Mouse (Mus musculus): ENCODE measurements around the gene Fryl. TPM values are rescaled to one million over a fixed set of nuclear protein-coding genes. Genes with fewer than 3 reads are reported as not detected.

Gene Fryl
- polyA plus RNA-seq, 1 experiment from 2014 or later: 32.0 TPM

DNA sequence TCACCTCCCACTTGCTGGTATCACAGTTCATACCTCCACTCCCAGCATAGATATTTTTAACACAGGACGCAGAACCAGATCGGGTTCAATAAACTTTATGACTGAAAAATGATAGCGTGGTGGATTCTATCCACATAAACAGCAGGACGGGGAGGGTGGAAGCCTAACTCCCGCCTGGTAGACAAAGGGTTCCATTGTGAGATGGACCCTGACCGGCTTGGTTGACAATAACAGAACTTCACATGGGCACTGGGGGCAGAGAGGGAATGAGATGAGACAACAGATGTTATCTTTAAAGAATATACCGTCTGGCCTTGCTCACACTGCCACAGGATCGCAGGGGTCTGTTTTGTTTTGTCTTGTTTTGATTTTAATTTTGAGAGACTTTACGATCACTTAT is 74.2 kb downstream of the Fryl start:
- H3K4me3 ChIP-seq (ENCODE audit: low read depth, low read length): no peak overlapping the region
- H3K9me3 ChIP-seq (ENCODE audit: control insufficient read depth, low read depth, low read length): no peaks in the 10 kb centered on the region
- no peak overlapping the region for H3K4me2 ChIP-seq (replicated peaks; ENCODE audit: low read depth, low read length)
- ATAC-seq (ENCODE audit: insufficient number of reproducible peaks, insufficient read depth, low FRiP score, low read depth): no peak
- H3K4me1 ChIP-seq (ENCODE audit: control insufficient read depth, insufficient read depth, low read length): no peaks in the 10 kb centered on the region
- H3K36me3 ChIP-seq (ENCODE audit: control insufficient read depth, insufficient read depth, low read length): no peaks in the 10 kb centered on the region
- H3K27me3 ChIP-seq (ENCODE audit: control insufficient read depth, insufficient read depth, low read length): no peaks in the 10 kb centered on the region
- no peak overlapping the region for H3K27ac ChIP-seq (ENCODE audit: low read length)
- WGBS: 61% methylated on average over 9 of the region's 9 CpGs
- H3K9ac ChIP-seq (replicated peaks; ENCODE audit: low read depth, low read length): no peak overlapping the region

DNA sequence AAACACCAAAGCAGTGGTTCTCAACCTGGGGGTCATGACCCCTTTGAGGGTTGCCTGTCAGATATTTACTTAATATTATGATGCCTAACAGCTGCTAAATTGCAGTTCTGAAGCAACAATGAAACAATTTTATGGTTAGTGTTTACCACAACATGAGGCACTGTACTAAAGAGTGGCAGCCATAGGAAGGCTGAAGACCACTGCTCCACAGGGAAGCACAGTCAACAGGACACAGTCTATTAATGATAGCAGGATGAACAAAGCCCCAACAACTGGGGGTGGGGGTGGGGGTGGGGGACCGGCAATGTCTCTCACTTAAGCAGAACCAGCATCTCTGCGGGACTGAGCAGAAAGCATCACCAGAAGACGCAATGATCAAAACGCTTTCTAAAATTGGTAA is 80.1 kb downstream of the Fryl start:
- no peak overlapping the region for H3K4me2 ChIP-seq (replicated peaks; ENCODE audit: low read depth, low read length)
- H3K27ac ChIP-seq (ENCODE audit: low read length): no peak overlapping the region
- no peaks in the 10 kb centered on the region for H3K36me3 ChIP-seq (ENCODE audit: control insufficient read depth, insufficient read depth, low read length)
- no peak overlapping the region for H3K9ac ChIP-seq (replicated peaks; ENCODE audit: low read depth, low read length)
- no peaks in the 10 kb centered on the region for H3K9me3 ChIP-seq (ENCODE audit: control insufficient read depth, low read depth, low read length)
- WGBS: 72% methylated on average over 4 of the region's 4 CpGs
- H3K4me1 ChIP-seq (ENCODE audit: control insufficient read depth, insufficient read depth, low read length): no peaks in the 10 kb centered on the region
- no peaks in the 10 kb centered on the region for H3K27me3 ChIP-seq (ENCODE audit: control insufficient read depth, insufficient read depth, low read length)
- no peak for ATAC-seq (ENCODE audit: insufficient number of reproducible peaks, insufficient read depth, low FRiP score, low read depth)
- H3K4me3 ChIP-seq (ENCODE audit: low read depth, low read length): no peak overlapping the region

DNA sequence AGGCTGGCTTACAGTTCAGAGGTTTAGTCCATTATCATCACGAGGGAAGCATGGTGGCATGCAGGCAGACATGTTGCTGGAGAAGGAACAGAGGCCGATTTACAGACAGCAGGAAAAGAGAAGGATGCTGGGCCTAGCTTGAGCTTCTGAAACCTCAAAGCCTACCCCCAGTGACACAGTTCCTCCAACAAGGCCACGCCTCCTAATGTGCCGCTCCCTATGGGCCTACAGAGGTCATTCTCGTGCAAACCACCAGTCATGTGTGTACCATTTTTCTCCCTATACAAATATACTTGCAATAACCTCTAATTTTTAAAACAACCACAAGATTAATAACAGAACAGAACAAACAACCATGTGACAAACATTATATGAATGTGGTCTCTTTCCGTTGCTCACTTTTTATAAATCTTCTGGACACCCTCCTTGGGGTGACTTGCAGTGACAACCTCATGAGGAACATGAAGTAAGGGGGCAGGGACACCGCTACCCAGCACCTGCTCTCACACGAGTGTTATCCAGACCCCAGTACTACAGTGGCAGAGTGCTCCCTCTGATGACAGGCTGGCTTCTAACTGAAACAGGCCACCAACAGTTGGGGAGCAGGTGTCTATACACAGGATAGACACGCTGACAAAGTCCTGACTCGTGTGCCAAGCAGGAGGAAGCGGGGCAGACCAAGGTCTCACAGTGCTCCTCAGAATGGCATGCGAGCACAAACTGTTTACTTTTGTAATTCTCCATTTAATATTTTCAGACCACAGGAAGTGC is 80.9 kb downstream of the Fryl start:
- no peaks in the 10 kb centered on the region for H3K27me3 ChIP-seq (ENCODE audit: control insufficient read depth, insufficient read depth, low read length)
- WGBS: 75% methylated on average over 12 of the region's 12 CpGs
- no peaks in the 10 kb centered on the region for H3K9me3 ChIP-seq (ENCODE audit: control insufficient read depth, low read depth, low read length)
- no peak overlapping the region for H3K27ac ChIP-seq (ENCODE audit: low read length)
- H3K9ac ChIP-seq (replicated peaks; ENCODE audit: low read depth, low read length): no peak overlapping the region
- no peaks in the 10 kb centered on the region for H3K36me3 ChIP-seq (ENCODE audit: control insufficient read depth, insufficient read depth, low read length)
- H3K4me3 ChIP-seq (ENCODE audit: low read depth, low read length): no peak overlapping the region
- H3K4me2 ChIP-seq (replicated peaks; ENCODE audit: low read depth, low read length): no peak overlapping the region
- ATAC-seq (ENCODE audit: insufficient number of reproducible peaks, insufficient read depth, low FRiP score, low read depth): no peak
- H3K4me1 ChIP-seq (ENCODE audit: control insufficient read depth, insufficient read depth, low read length): no peaks in the 10 kb centered on the region

DNA sequence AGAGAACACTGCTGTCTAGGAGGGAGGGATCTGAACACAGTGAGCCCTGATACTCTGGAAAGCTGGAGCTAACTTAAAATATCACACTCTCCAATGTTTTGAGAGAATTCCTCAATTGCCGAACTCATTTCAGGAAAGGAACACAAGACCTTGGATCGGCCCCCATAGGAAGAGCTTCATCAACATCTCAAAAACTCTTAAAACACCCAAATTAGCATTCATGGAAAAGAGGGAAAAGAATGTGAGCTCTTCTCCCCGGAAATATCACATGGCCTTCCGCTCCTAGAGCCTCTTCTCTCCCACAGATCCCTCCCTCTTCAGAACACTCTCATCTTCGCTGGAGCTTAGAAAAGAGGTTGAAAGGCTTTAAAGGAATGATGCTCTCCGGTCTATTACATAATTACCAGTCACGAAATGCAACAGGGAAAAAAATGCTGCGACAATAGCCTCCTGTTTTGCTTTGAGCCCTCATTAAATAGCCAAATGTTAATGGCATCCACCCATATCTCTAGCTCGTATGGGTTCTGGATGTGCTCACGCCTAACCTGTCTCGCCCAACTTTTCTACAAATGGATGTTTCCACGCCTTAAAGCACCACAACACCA is 84.4 kb downstream of the Fryl start:
- Histone ChIP-seq H3K27me3 (ENCODE audit: control insufficient read depth, insufficient read depth, low read length) (no peaks in the 10 kb centered on the region), H3K27ac (ENCODE audit: low read length) (no peak overlapping the region), H3K9me3 (ENCODE audit: control insufficient read depth, low read depth, low read length) (no peaks in the 10 kb centered on the region), H3K9ac (replicated peaks; ENCODE audit: low read depth, low read length) (no peak overlapping the region), H3K4me2 (replicated peaks; ENCODE audit: low read depth, low read length) (no peak overlapping the region), H3K4me3 (ENCODE audit: low read depth, low read length) (no peak overlapping the region), H3K36me3 (ENCODE audit: control insufficient read depth, insufficient read depth, low read length) (no peaks in the 10 kb centered on the region), H3K4me1 (ENCODE audit: control insufficient read depth, insufficient read depth, low read length) (0 out of 2 replicates have a peak, but pooled peaks cover 5% of the 10 kb centered on the region)
- ATAC-seq (ENCODE audit: insufficient number of reproducible peaks, insufficient read depth, low FRiP score, low read depth): no peak
- 74% methylated on average over 12 of the region's 12 CpGs for WGBS

DNA sequence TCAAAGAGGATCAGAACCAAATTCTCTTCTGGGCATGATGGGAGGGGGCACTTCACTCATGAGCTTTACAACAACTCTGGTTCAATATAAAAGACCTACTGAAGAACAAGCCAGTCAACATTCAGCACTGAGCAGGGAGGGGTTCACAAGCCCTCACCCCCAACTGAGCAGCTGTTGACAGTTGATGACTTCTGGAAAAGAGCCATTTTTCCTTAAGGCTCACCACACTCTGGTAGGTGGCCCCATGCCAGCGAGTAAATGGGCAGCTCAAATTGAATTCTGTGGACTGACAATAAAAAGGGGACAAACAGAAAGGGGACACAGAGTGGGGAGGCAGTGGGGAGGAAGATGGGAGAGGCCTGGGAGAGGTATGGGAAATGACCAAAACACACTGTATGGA is 85.2 kb downstream of the Fryl start:
- H3K4me1 ChIP-seq (ENCODE audit: control insufficient read depth, insufficient read depth, low read length): 0 out of 2 replicates have a peak, but pooled peaks cover 5% of the 10 kb centered on the region
- H3K27me3 ChIP-seq (ENCODE audit: control insufficient read depth, insufficient read depth, low read length): no peaks in the 10 kb centered on the region
- no peak overlapping the region for H3K9ac ChIP-seq (replicated peaks; ENCODE audit: low read depth, low read length)
- no peaks in the 10 kb centered on the region for H3K36me3 ChIP-seq (ENCODE audit: control insufficient read depth, insufficient read depth, low read length)
- H3K4me2 ChIP-seq (replicated peaks; ENCODE audit: low read depth, low read length): no peak overlapping the region
- no peaks in the 10 kb centered on the region for H3K9me3 ChIP-seq (ENCODE audit: control insufficient read depth, low read depth, low read length)
- 58% methylated on average over 1 of the region's 1 CpGs for WGBS
- H3K4me3 ChIP-seq (ENCODE audit: low read depth, low read length): no peak overlapping the region
- no peak overlapping the region for H3K27ac ChIP-seq (ENCODE audit: low read length)
- no peak for ATAC-seq (ENCODE audit: insufficient number of reproducible peaks, insufficient read depth, low FRiP score, low read depth)

DNA sequence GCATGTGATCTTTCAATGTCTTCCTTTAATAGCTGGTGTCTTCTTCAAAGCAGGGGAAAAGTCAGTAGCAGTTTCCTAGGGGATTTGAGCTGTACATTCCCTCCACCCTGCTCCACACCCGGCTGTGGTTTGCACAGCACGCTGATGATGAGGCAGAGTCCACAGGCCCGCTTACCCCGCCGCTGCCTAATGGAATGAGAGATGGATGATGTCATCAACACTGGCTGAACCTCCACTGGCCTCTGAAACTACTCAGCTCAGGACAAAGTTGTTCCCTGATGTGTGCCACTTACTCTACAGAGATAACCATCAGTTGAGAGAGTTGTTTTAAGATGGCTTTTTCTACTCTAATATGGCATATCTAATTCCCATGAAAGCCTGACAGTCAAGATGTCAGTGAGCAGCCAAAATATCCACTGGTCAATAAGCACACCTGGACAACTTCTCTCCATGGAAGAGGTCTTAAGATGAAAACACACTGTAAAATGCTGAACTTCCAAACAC is 87.6 kb downstream of the Fryl start:
- H3K9ac ChIP-seq (replicated peaks; ENCODE audit: low read depth, low read length): no peak overlapping the region
- no peak overlapping the region for H3K4me2 ChIP-seq (replicated peaks; ENCODE audit: low read depth, low read length)
- H3K27me3 ChIP-seq (ENCODE audit: control insufficient read depth, insufficient read depth, low read length): no peaks in the 10 kb centered on the region
- ATAC-seq (ENCODE audit: insufficient number of reproducible peaks, insufficient read depth, low FRiP score, low read depth): no peak
- 16% methylated on average over 5 of the region's 5 CpGs for WGBS
- no peak overlapping the region for H3K4me3 ChIP-seq (ENCODE audit: low read depth, low read length)
- 0 out of 2 replicates have a peak, but pooled peaks cover 5% of the 10 kb centered on the region for H3K4me1 ChIP-seq (ENCODE audit: control insufficient read depth, insufficient read depth, low read length)
- no peaks in the 10 kb centered on the region for H3K36me3 ChIP-seq (ENCODE audit: control insufficient read depth, insufficient read depth, low read length)
- H3K27ac ChIP-seq (ENCODE audit: low read length): no peak overlapping the region
- H3K9me3 ChIP-seq (ENCODE audit: control insufficient read depth, low read depth, low read length): no peaks in the 10 kb centered on the region

DNA sequence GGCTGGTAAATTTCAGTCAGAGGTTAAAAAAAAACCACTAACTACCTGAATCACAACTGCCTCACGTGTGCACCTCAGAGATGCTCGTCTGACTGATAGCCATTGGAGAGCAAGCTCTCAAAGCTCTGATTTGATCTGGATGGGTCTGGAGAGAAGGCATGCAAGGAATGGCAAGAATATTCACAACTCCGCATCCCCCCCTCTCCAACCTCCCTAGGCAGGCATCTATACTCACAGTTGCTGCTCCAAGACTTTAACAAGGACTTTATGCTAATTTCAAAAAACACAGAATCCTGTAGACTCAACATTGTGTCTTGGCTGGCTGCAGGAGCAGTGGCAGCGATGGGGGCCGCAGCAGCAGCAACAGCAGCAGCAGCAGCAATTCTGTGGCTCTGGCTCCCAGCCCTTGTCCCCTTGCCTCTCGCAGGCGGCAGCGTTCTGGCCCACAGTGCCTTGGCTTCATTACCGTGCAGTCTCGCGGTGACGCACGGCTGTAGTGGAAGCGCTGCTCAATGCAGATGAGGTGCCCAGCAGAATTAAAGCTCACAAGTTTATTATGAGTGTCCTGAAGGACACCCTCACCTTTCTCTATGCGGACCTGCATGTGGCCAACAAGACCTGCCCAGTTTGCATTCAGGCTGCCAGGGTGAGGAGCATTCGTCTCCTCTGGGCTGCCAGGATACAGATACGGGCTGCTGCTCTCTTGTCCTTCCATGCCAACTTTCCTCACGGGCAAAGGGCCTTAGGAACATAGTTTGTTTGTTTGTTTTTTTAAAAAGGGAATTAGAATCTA is 88.2 kb downstream of the Fryl start:
- ATAC-seq (ENCODE audit: insufficient number of reproducible peaks, insufficient read depth, low FRiP score, low read depth): no peak
- no peaks in the 10 kb centered on the region for H3K9me3 ChIP-seq (ENCODE audit: control insufficient read depth, low read depth, low read length)
- no peak overlapping the region for H3K4me3 ChIP-seq (ENCODE audit: low read depth, low read length)
- 0 out of 2 replicates have a peak, but pooled peaks cover 5% of the 10 kb centered on the region for H3K4me1 ChIP-seq (ENCODE audit: control insufficient read depth, insufficient read depth, low read length)
- H3K27ac ChIP-seq (ENCODE audit: low read length): no peak overlapping the region
- no peaks in the 10 kb centered on the region for H3K36me3 ChIP-seq (ENCODE audit: control insufficient read depth, insufficient read depth, low read length)
- no peak overlapping the region for H3K9ac ChIP-seq (replicated peaks; ENCODE audit: low read depth, low read length)
- H3K27me3 ChIP-seq (ENCODE audit: control insufficient read depth, insufficient read depth, low read length): no peaks in the 10 kb centered on the region
- no peak overlapping the region for H3K4me2 ChIP-seq (replicated peaks; ENCODE audit: low read depth, low read length)
- WGBS: 74% methylated on average over 18 of the region's 18 CpGs

DNA sequence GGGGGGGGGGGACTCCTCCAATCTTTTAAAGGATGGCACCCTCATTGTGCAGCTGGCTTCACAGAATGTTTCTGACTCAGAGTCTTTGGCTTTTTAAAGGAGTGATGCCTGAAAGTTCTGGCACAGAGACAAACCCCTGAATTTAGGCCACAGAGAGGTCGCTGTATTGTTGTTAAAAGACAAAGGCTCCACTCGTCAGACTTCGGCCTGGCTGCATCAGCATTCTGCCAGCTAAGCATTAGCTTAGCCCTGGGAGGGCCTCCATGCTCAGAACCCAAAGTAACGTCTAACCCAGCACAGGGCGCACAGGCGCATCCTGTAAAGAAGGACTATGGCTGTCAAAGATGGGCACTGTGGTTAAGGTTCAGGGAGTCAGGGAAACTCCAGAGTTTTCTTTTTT is 92.4 kb downstream of the Fryl start:
- Histone ChIP-seq H3K4me3 (ENCODE audit: low read depth, low read length) (no peak overlapping the region), H3K27ac (ENCODE audit: low read length) (no peak overlapping the region), H3K9me3 (ENCODE audit: control insufficient read depth, low read depth, low read length) (no peaks in the 10 kb centered on the region), H3K4me2 (replicated peaks; ENCODE audit: low read depth, low read length) (no peak overlapping the region), H3K36me3 (ENCODE audit: control insufficient read depth, insufficient read depth, low read length) (no peaks in the 10 kb centered on the region), H3K9ac (replicated peaks; ENCODE audit: low read depth, low read length) (no peak overlapping the region), H3K4me1 (ENCODE audit: control insufficient read depth, insufficient read depth, low read length) (0 out of 2 replicates have a peak, but pooled peaks cover 5% of the 10 kb centered on the region), H3K27me3 (ENCODE audit: control insufficient read depth, insufficient read depth, low read length) (no peaks in the 10 kb centered on the region)
- WGBS: 68% methylated on average over 6 of the region's 6 CpGs
- no peak for ATAC-seq (ENCODE audit: insufficient number of reproducible peaks, insufficient read depth, low FRiP score, low read depth)
